Mouse (Mus musculus): ENCODE data around the gene S100a8.

The S100a8 gene

GRCm38 (mm10) chr3:90668846-90669245 is at the start of gene S100a8:
Gene S100a8, plus strand, starts transcription at chr3:90668978.
- DNase-seq = peak in 1 of 2 experiments; percentile 14

DNA sequence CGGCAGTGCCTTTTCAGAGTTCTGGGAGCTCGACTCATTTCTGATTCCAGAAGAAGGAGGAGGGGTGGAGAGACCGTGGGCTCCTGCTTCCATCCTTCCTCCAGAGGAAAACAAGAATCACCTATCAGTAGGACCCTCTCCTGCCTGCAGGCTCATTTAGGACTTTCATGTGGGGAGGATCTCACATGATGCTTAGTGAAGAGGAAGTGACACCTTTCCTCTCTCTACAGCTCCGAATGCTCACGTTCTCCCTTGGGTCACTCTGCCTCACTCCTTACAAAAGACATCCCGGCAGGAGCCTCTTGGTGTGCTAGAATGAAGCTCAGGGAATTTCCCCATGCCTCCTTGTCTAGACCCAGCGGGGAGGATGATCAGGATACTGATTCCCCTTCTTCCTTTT is 47.2 kb upstream of the S100a8 start:
- DNase-seq = no peak

- peak; percentile 10 to 35 for DNase-seq
Measured at GRCm38 (mm10) chr3:90623435-90624071, 45.2 kb upstream of the S100a8 start.

DNA sequence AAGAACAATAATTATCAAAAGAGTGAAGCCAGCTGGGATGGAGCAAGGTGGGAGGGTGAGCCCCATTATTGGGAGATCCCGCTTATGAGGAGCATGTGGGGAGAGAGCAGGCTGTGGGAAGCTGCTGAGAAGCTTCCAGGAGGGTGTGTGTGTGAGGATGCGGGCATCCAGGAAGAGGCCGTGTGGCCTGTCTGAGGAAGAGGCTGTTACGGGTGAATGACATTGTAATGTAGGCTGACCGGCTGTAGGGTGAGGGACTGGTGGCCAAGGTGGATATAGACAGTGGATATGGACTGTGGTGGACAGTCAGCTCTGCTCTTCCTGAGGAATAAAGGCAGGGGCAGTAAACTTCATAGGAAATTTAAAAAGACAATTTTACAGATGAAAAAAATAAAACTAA is 43.3 kb upstream of the S100a8 start:
- DNase-seq = no peak

DNA sequence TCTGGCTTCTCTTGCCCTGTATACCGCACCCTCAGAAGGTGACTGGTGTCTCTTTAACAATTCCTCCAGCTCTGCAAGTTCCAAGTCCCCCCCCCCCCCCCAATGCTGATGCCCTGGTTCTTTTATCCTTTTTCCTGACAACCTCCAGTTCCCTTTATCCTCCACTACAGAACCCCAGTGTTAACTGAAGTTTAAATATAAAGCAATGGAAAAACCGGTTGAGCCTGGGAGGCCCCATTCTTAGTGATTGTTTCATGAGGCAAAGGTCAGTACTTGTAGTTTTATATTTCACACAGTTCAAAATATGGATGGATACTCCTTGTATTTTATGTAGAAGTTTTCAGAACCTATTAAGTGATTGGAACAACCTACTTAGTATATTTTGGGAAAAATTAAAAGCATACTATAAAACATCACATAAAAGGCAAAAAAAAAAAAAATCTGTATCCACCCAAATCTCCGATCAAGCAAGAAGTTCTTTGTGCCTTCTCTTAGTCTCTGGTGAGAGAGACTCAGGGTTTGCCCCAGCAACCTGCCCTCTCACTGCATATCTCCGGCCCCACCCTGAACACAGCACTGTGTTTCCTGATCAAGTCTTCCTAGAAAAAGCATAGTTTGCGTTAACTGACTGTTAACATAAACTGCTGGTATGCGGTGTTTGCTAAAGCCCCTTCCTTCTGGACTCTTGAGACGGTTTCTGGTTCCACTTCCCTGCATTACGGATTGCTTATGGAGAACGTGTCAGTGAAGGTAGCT is 42.3 kb upstream of the S100a8 start:
- DNase-seq = no peak

DNA sequence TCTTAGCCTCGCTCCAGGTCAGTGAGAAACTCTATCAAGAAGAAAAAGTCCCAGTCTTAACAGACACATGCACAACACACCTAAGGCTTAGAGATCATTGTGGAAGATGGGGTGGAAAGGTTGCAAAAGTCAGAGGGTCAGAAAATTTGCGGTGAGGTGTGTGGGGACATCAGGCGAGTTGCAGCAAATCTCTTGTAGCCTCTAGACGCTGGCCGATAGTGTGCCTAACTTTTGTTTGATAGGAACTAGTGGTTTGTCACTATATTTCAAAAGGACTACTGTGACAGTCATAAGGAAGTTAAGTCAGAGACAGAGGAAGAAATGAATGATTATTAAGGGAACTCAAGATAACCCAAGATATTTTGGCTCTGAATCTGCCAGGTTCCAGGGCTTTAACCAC is 41.4 kb upstream of the S100a8 start:
- no peak for DNase-seq

GRCm38 (mm10) chr3:90627807-90628206 is 41.0 kb upstream of the S100a8 start:
- peak; percentile 17 to 39 for DNase-seq

- DNase-seq = no peak
Measured at GRCm38 (mm10) chr3:90629298-90629697, 39.5 kb upstream of the S100a8 start.

DNA sequence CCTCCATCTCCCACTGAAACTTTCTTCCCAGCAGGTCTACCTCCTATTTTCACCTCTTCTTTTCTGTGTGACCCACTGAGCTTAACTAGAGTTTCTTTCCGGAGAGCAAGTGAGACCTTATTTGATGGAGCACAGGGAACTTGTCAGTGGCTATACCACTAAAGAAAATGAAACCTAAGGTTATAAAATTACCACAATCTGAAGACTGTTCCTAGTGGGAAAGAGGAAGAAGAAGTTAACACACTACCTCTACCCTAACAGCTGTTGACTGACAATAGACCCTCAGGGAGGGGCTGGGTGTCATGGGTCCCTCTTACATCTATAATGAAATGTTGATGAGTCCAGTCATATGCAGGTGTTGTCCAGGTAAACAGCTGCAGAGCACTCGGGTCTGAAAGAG is 36.8 kb upstream of the S100a8 start:
- DNase-seq = no peak

GRCm38 (mm10) chr3:90638511-90639275 is 30.1 kb upstream of the S100a8 start:
- no peak for DNase-seq

- DNase-seq = peak; percentile 20 to 36
Measured at GRCm38 (mm10) chr3:90639511-90640154, 29.1 kb upstream of the S100a8 start.

- DNase-seq = no peak
Measured at GRCm38 (mm10) chr3:90640981-90641380, 27.8 kb upstream of the S100a8 start.

DNA sequence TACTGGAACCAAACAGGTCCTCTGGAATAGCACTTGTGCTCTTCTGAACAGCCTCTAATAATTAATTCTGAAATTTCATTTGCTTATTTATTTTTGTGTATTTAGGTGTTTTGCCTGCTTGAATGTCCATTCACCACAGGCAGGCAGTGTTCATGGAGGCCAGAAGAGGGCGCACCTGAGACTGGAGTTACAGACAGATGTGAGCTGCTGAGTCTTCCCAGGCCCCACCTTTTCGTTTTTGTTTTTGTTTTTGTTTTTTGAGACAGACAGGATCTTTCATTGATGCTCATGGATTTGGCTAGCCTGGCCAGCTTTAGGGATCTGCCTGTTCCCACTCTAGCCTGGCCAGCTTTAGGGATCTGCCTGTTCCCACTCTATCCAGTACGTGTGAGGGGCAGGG is 24.6 kb upstream of the S100a8 start:
- DNase-seq = peak; percentile 15 to 46

DNA sequence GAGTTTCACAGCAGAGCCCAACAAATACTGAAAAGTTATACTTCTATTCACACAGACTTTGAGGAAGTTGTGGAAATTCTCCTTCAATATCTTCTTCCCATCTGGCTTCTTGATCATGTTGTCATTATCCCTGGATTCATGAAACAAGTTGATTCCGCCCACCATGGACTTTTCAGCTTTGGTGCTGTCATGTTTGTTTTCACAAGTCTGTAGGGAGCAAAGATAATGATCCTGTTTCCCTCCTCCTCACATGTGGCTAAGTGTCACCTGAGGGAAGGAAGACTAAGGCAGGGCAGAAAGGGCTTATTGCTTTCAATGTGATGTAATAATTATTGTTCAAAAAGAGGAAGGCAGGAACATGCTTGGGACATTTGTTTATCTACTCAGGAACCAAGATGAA is 21.5 kb upstream of the S100a8 start:
- no peak for DNase-seq

DNA sequence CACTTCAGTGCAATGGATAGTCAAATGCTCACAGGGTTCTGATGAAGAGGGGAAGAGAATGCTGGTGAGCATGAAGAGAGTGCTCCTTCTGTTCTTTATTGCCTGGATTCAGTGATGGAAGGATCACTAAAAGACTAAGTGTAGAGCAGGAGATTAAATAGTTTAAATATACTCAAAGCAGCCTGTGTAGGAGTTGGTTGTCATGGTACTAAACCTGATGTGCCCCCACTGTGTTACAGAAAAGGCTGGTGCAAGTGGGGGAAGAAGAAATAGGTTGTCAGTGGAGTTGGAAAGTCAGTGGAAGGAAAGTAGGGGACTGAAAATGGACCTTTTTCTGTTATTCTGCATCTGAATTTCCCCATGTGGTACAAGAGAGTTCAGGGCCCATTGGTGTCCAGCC is 19.8 kb upstream of the S100a8 start:
- DNase-seq = no peak

- no peak for DNase-seq
Measured at GRCm38 (mm10) chr3:90649832-90650231, 18.9 kb upstream of the S100a8 start.

DNA sequence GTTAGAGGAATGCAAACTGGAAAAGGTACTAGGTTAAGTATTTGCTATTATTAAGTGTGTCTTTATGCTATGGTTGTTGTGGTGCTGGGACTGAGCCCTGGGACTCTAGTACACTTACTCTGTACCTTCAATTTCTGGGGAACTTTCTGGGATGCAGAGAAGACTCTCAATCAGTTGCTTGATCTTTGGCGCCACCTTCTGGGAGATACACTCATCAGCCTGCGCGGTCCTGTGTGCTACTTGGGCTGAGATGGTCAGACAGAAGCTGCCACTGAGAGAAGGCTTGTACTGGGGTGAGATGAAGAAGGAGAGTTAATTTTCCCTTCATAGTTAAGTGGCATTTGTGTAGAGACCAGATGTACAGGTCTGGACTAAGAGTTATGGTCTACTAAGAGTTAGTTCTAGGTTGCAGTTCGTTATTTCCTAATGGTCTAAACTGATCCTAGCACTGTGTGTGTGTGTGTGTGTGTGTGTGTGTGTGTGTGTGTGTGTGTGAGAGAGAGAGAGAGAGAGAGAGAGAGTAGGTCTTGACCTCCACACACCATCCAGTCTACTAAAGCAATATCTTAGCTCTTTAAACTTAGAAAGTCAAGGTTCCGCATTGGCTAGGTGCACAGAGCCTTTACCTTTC is 15.8 kb upstream of the S100a8 start:
- DNase-seq = peak; percentile 85 to 89

GRCm38 (mm10) chr3:90653717-90654116 is 15.1 kb upstream of the S100a8 start, which contains the start of gene S100a7a:
Gene S100a7a, plus strand, starts transcription at chr3:90654017.
- no peak for DNase-seq

DNA sequence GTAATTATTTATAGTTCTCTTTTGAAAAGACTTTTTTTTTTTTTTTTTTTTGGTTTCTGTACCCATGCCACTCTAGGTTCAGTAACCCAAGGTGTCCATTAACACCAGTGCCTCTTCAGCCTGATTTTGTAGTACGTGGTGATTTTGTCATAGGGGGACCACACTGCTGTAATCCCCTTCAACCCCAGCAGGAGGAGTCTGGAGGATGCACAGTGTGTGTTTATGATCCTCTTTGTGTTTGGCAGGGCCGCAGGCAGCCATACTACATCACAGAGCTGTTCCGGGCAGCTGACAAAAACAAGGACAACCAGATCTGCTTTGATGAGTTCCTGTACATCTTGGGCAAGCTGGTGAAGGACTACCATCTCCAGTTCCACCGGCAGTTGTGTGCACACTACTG is 11.4 kb upstream of the S100a8 start:
- DNase-seq = peak in 1 of 2 experiments; percentile 4

DNA sequence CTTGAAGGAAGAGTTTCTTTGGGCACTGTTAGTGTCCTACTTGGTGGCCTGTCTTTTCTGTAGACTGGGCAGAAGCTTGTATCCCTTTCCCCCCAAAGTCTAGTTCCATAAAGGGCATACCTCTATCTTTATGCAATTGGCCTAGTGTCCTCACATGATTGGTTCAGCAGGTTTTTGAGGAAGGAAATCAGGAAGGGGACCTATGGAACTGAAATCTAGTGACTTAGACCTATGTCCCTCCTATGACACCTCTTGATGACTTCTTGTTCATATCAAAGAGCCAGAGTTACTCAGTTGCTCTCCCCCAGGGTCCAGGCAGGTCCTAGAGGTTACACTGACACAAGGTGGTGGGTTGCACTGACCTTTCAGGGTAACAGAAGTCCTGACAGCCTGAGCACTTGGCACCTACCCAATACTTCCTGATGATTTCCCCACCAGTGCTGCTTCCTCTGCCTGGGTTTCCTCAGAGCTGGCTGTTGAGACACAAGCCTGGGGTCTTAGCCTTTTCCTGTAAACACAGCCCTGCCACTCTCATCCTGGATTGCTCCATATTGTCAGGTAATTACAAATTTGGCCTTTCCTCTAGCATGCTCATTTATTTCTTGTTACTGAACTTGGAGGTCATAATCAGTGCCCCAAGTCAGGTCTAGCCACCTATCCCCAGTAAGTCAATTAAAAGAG is 9.3 kb upstream of the S100a8 start:
- no peak for DNase-seq

DNA sequence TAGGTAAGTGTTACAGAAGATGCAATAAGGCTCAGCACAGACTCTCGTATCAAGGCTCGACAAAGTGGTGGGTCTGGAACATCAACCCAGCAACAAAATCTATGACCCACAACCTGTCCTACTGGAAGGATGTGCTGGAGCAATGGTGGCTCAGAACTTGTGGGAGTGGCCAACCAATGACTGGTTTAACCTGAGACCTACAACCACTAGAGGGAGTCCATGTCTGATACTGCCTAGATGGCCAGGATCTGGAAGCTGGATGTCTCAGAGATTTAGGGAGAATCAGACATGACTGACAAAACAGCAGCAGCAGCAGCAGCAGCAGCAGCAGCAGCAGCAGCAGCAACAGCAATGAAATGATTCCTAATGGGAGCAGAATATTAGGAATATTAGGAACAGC is 4.6 kb upstream of the S100a8 start:
- peak in 1 of 2 experiments; percentile 4 for DNase-seq

GRCm38 (mm10) chr3:90678656-90679055 is 9.9 kb downstream of the S100a8 start:
- DNase-seq = no peak
